Mouse (Mus musculus): ENCODE results near the gene Casp14. TPM values are rescaled to one million over a fixed set of nuclear protein-coding genes. Genes with fewer than 3 reads are reported as not detected.

Casp14 gene
- polyA plus RNA-seq (2015; fragmentation: Nextera tagmentation; extraction: Ambion mirVana) = not detected in 2 replicates

- no peak within 1 kb of the TSS for H3K27ac ChIP-seq (ENCODE audit: low read length)
- H3K36me3 ChIP-seq (ENCODE audit: insufficient read depth, low read length) = no peaks in the 10 kb centered on the region
- no peaks in the 10 kb centered on the region for H3K9me3 ChIP-seq (ENCODE audit: low read length)
- H3K4me3 ChIP-seq (ENCODE audit: low read depth, low read length) = no peak within 1 kb of the TSS
- 47% methylated on average over 11 of the region's 11 CpGs for WGBS
- DNase-seq (ENCODE audit: low spot score) (no peak), ATAC-seq (no peak)
- H3K9ac ChIP-seq (replicated peaks; ENCODE audit: low read depth) = no peak within 1 kb of the TSS
- no peak for TF ChIP-seq EP300 (IDR thresholded peaks at IDR 0.05)
- no peak within 1 kb of the TSS for H3K4me2 ChIP-seq (replicated peaks; ENCODE audit: low read depth, low read length)
- H3K4me1 ChIP-seq (ENCODE audit: insufficient read depth, low read depth, low read length) = no peaks in the 10 kb centered on the region
- no peaks in the 10 kb centered on the region for H3K27me3 ChIP-seq (replicated peaks; ENCODE audit: insufficient read depth, low read length)
These were observed at the start of gene Casp14 for GRCm38 (mm10) chr10:78718056-78718455. Casp14 (minus strand) TSS chr10:78718294.

- no peak for DNase-seq (ENCODE audit: low spot score)
- Histone ChIP-seq H3K4me1 (ENCODE audit: insufficient read depth, low read depth, low read length) (no peaks in the 10 kb centered on the region), H3K27me3 (replicated peaks; ENCODE audit: insufficient read depth, low read length) (no peaks in the 10 kb centered on the region), H3K9me3 (ENCODE audit: low read length) (no peaks in the 10 kb centered on the region), H3K4me3 (ENCODE audit: low read depth, low read length) (no peak overlapping the region), H3K36me3 (ENCODE audit: insufficient read depth, low read length) (no peaks in the 10 kb centered on the region), H3K27ac (ENCODE audit: low read length) (no peak overlapping the region), H3K9ac (replicated peaks; ENCODE audit: low read depth) (no peak overlapping the region), H3K4me2 (replicated peaks; ENCODE audit: low read depth, low read length) (no peak overlapping the region)
- ATAC-seq = no peak
- no peak for TF ChIP-seq CTCF (IDR thresholded peaks at IDR 0.05)
- TF ChIP-seq EP300 (IDR thresholded peaks at IDR 0.05) = no peak
- 44% methylated on average over 1 of the region's 1 CpGs for WGBS
These were observed 47.5 kb upstream of the Casp14 start for GRCm38 (mm10) chr10:78765570-78765969.

GRCm38 (mm10) chr10:78756021-78756420, 37.9 kb upstream of the Casp14 start:
- WGBS = 29% methylated on average over 6 of the region's 6 CpGs
- Histone ChIP-seq H3K9ac (replicated peaks; ENCODE audit: low read depth) (no peak overlapping the region), H3K9me3 (ENCODE audit: low read length) (no peaks in the 10 kb centered on the region), H3K36me3 (ENCODE audit: insufficient read depth, low read length) (no peaks in the 10 kb centered on the region), H3K27me3 (replicated peaks; ENCODE audit: insufficient read depth, low read length) (no peaks in the 10 kb centered on the region), H3K4me3 (ENCODE audit: low read depth, low read length) (no peak overlapping the region), H3K27ac (ENCODE audit: low read length) (no peak overlapping the region), H3K4me1 (ENCODE audit: insufficient read depth, low read depth, low read length) (peaks cover 2% of the 10 kb centered on the region; the same call in 1 of the 2 replicates), H3K4me2 (replicated peaks; ENCODE audit: low read depth, low read length) (no peak overlapping the region)
- TF ChIP-seq CTCF (IDR thresholded peaks at IDR 0.05) (peak; percentile 91), EP300 (IDR thresholded peaks at IDR 0.05) (no peak)
- ATAC-seq (no peak), DNase-seq (ENCODE audit: low spot score) (peak; percentile 75)

- Histone ChIP-seq H3K4me2 (replicated peaks; ENCODE audit: low read depth, low read length) (peak within 1 kb of the TSS; percentile 80), H3K4me1 (ENCODE audit: insufficient read depth, low read depth, low read length) (peaks cover 3% of the 10 kb centered on the region; the same call in 1 of the 2 replicates), H3K27ac (ENCODE audit: low read length) (no peak within 1 kb of the TSS), H3K4me3 (ENCODE audit: low read depth, low read length) (peak within 1 kb of the TSS; percentile 39), H3K9ac (replicated peaks; ENCODE audit: low read depth) (0 out of 2 replicates have a peak within 1 kb of the TSS, but pooled peaks have one; percentile 16), H3K27me3 (replicated peaks; ENCODE audit: insufficient read depth, low read length) (no peaks in the 10 kb centered on the region), H3K9me3 (ENCODE audit: low read length) (no peaks in the 10 kb centered on the region), H3K36me3 (ENCODE audit: insufficient read depth, low read length) (no peaks in the 10 kb centered on the region)
- TF ChIP-seq CTCF (IDR thresholded peaks at IDR 0.05) (no peak), EP300 (IDR thresholded peaks at IDR 0.05) (no peak)
- DNase-seq (ENCODE audit: low spot score) (peak; percentile 59), ATAC-seq (peak; percentile 85)
- 5% methylated on average over 60 of the region's 61 CpGs for WGBS
These were observed 34.5 kb upstream of the Casp14 start, which contains the start of gene Ccdc105 for GRCm38 (mm10) chr10:78752452-78753191. Ccdc105 (minus strand) TSS chr10:78753065.

- no peak overlapping the region for H3K9ac ChIP-seq (replicated peaks; ENCODE audit: low read depth)
- H3K4me2 ChIP-seq (replicated peaks; ENCODE audit: low read depth, low read length) = no peak overlapping the region
- no peaks in the 10 kb centered on the region for H3K36me3 ChIP-seq (ENCODE audit: insufficient read depth, low read length)
- DNase-seq (ENCODE audit: low spot score) (no peak), ATAC-seq (no peak)
- WGBS = 82% methylated on average over 6 of the region's 6 CpGs
- no peak overlapping the region for H3K4me3 ChIP-seq (ENCODE audit: low read depth, low read length)
- TF ChIP-seq CTCF (IDR thresholded peaks at IDR 0.05) (no peak), EP300 (IDR thresholded peaks at IDR 0.05) (no peak)
- H3K27me3 ChIP-seq (replicated peaks; ENCODE audit: insufficient read depth, low read length) = no peaks in the 10 kb centered on the region
- H3K4me1 ChIP-seq (ENCODE audit: insufficient read depth, low read depth, low read length) = peaks cover 9% of the 10 kb centered on the region; the same call in 1 of the 2 replicates
- H3K27ac ChIP-seq (ENCODE audit: low read length) = no peak overlapping the region
- no peaks in the 10 kb centered on the region for H3K9me3 ChIP-seq (ENCODE audit: low read length)
These were observed 30.9 kb upstream of the Casp14 start for GRCm38 (mm10) chr10:78748946-78749345.

- Histone ChIP-seq H3K27me3 (replicated peaks; ENCODE audit: insufficient read depth, low read length) (no peaks in the 10 kb centered on the region), H3K27ac (ENCODE audit: low read length) (no peak overlapping the region), H3K4me1 (ENCODE audit: insufficient read depth, low read depth, low read length) (peaks cover 9% of the 10 kb centered on the region; the same call in 1 of the 2 replicates), H3K9ac (replicated peaks; ENCODE audit: low read depth) (no peak overlapping the region), H3K4me2 (replicated peaks; ENCODE audit: low read depth, low read length) (no peak overlapping the region), H3K36me3 (ENCODE audit: insufficient read depth, low read length) (no peaks in the 10 kb centered on the region), H3K4me3 (ENCODE audit: low read depth, low read length) (no peak overlapping the region), H3K9me3 (ENCODE audit: low read length) (no peaks in the 10 kb centered on the region)
- no peak for ATAC-seq
- 76% methylated on average over 13 of the region's 13 CpGs for WGBS
- TF ChIP-seq EP300 (IDR thresholded peaks at IDR 0.05) (no peak), CTCF (IDR thresholded peaks at IDR 0.05) (no peak)
- DNase-seq (ENCODE audit: low spot score) = no peak
These were observed 30.1 kb upstream of the Casp14 start for GRCm38 (mm10) chr10:78748161-78748560.

Measured in lung, postnatal 0 days (tissue).